Mouse (Mus musculus) ovary, postnatal 36 days (tissue): Measurements from ENCODE around the gene Vgll4.

Experiments
- DNase-seq: peaks from one replicate; pipeline ENCODE4 v3.0.0; 2022; ENCODE audit warnings: low spot score, mixed read lengths

Vgll4 gene

DNA sequence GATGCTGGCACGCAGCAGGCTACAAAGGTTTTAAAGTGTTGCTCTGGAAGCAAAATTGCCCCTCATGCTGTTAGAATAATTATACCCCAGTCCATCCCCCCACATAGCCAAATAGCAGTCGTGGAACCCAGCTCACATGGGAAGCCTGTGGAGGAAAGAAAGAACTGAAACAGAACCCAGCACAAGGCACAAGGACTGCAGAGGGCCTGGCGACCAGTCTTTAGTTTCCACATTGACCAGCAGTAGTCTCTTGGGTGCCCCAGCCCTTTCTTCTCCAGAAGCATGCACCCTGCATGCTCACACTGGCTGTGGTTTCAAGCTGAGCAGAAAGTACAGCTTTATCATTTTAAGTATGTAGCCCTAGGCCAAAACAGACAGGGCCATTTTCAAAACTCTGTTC, 127.7 kb downstream of the Vgll4 start:
- no peak for DNase-seq

DNA sequence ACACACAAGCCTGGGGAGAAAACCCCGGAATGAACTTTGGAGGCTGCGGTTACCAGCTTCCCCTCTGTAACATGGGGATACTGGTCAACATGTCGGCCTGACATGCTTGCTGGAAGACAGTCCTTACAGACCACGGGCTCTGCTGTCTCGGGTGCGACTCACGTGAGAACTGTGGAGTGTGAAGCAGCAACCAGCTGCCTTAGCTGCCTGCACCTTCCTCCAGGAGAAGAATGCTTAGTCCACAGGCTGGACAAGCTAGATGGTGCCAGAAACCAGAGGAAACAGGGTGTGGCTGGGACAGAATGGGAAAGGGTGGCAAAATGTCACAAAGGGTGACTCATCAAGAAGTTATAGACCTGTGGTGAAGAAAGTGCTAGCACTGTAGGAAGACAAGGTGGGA, 129.8 kb downstream of the Vgll4 start:
- no peak for DNase-seq

DNA sequence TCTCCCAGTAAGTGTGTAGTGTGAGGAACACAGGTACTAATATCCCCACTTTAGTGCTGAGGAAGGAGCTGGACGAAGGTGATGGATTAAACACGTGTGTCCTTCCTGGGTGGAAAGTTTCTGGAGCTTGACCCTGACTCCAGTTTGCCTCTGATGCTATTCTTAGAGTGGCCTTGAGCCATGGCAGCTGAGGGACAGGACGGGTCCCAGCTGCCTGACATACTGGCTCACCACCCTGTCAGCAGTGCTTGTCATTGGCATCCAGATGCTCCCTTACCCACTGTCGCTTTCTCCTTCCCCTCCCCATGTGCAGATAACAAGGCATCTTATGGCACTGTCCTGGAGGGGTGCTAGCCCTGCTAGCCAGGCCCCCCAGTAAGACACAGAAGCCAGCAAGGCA, 130.9 kb downstream of the Vgll4 start:
- no peak for DNase-seq

DNA sequence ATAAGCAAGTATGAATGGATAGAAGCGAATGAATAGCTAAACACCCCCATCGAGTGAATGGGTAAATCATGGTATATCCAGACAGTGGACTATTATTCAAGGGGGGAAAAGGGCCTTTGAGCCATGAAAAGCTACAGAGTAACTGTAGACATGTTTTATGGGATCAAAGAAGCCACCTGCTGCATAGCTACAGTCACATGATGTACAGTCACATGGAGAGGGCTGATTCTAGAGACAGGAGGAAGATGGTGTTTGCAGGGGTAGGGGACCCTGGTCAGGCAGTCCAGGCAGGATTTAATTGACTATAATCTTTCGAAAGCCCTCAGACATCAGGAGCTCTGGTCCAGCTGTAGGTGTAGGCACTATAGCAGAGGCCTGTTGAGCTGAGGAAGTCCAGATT, 133.4 kb downstream of the Vgll4 start:
- no peak for DNase-seq

DNA sequence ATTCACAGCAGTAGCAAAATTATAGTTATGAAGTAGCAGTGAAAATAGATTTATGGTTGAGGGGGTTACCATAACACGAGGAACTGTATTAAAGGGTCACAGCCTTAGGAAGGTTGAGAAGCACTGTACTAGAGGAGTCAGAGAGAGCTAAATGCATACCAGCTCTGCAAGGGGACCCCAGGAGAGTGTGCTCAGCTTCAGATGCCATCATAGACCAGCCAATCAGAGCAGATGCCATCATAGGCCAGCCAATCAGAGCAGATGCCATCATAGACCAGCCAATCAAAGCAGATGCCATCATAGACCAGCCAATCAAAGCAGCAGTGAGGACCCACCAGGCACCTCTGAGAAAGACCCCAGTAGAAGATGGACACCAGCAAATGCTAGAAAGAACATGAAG, 134.0 kb downstream of the Vgll4 start:
- DNase-seq = no peak

DNA sequence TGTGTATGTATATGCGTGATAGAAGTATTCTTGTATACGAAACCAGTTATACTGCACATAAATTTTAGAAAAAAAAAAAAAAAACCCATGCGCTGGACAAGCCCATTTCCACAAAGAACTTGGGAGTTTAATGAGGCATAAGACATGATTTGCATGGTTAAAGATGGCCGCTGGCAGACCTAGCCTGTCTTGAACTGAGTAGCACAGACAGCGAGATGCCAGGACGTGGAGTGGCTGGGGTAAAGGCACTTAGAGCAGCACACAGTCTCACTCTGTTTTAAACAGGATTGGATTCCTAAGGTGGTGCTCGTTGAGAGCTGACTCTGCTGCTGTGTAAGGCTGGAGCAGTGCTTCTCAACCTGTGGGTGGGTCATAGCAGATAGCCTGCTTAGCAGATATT, 134.4 kb downstream of the Vgll4 start:
- no peak for DNase-seq

DNA sequence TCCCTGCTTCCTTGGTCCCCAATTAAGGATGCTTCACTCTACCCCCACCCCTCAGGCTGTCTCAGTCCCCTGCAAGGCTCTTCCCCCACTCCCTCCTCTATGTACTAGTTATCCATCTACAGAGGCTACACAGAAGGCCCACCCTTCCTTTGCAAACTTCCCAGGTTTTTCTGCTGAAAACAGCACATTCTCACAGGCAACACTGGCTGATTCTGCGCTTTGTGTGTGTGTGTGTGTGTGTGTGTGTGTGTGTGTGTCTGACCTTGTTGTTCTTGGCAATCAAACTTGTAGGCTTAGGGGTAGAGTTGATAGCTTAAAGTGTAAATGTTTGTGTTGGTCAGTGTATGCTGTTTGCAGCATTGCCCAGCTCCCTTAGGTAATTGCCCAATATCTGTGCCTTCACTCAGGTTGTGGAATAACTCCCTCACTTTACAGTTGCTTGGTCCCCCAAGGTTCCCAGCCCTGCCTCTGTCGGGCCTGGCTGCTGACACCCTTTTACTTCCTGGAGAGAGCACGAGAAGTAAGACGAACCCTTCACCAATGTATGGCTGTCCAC, 135.9 kb downstream of the Vgll4 start:
- no peak for DNase-seq

DNA sequence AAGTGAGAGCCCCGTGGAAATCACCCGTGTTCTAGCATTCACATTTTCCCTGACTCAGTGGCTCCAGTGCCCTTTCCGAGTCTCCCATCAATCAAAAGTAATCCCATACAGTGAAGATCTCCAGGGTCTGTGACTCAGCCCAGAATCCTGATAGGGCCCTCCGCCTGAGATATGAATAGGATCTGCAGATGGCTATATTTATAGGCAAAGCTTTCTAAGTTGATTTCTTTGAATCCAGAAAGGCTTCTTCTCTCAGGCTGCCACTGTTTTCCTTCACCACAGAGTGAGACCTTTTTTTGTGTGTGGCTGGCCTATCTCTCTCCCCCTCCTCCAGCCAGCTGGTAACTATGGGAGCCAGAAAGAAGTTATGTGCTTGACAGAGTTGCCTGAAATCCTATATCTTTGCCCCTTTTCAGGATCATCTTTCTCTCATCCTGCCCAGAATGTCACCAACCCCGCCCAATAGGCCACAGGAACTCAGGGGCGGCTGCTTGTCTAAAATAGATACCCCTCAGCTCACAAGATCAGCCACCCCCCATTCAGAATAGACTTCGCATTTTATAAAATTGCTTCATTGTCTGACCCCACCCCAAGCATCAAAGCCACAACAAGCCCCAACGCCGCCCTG, 136.6 kb downstream of the Vgll4 start:
- no peak for DNase-seq

DNA sequence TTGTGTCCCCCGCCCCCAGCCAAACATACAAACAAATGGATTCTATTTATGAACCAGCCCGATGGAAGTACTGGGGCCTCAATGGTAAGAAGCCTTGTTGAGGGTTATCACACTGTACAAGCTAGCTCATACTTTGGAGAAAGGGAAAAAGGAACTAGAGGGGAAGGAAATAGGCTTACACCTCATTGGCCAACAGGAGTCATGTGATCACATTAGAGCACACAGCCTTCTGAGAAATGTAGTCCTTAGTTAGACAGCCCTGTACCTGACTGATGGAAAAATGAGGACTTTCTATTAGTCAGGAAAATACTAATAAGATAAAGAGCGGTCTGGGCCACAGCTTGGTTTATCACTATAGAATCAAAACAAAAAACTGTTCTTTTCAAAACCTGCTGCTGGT, 138.0 kb downstream of the Vgll4 start:
- no peak for DNase-seq

DNA sequence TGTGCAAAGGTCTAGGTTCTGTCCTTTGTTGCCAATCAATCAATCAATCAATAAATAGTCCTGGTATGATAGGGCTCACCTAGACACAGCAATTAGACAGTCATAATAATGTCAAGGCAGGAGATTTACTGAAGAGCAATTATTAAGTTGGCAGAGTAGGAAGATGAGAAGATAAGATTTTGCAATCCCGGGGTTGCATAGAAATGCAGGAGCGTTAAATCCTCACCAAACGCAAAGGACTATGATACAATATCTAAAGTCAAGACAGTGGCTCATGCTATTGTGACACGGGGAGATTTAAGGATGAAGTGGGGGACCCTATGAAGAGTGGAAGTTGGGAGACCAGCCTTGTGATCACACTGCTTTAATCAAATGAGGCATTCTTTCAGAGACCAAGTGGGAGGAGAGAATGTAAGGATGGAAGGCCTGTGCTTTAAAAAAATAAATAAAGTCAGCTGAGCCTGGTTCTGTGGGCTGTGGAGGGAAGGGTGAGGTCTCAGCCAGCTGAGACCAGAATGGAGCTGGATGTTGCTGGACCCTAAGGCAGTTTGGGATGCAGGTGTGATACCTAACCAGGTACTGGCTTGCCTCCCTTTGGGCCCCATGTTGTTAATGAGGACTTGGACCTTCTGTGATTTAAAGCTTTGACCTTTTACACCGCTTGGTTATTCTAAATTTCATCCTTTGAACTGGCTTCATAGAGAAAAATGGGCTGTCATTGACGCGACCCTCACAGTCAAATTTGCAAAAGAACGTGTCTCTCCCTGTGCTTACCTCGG, 139.9 kb downstream of the Vgll4 start:
- DNase-seq = no peak

DNA sequence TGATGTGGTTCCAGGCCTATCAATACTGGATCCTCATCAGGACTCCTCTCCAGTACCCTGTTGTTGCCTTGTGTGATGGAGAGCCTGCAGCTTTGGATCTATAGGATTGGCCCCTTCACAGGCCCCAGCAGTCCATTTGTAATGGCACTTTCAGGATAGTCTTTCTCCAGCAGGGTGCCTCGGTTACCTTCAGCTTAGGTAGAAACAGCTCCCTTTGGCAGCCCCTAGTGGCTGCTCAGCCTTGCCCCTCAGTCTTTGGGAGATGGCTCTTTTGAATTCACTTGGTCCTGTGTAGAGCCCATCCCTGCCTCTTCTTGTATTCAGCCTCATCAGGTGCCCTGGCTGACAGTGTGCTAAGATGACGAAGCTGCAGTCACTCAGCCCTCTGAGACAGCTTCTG, 142.9 kb downstream of the Vgll4 start:
- no peak for DNase-seq

DNA sequence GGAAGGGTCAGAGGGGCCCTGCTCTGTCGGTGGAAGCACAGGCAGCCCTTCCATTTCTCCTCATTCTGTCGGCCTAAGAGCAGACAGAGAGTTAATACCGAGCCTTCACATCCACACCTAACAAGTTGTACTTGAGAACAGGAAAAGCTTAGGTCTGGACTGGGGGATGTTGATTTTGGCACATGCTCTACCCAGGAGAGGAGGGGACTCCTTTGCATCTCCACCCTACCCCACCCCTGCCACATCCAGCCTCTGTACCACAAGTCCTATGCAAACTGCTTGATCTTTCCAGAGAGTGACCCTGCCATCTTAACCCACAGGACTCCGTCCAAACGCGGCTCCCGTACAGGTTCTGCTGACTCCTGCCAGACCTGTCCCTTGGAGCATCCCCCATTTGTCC, 148.1 kb downstream of the Vgll4 start:
- DNase-seq = no peak

DNA sequence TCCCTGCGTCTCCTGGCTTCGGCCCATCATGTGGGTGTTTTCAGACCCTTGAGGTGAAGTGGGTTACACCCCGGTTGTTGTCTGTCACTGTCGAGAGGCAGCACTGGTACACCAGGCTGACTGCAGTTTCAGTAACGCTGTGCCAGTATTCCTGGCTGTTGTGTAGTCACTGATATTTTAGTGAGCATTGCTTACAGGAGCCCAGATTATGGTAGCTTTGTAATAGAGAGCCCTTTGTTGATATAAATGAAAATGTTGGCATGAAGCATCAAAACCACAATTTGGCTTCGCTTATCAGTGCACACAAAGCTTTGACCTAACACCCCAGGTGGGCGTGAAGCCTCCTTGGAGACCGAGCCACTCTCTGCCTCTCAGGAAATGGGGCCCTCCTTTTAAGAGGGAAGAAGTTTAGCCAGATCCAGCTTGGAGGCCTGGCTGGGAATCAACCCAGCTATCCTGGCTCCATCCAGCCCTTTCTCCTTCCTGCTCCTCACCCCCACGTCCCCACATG, 149.8 kb downstream of the Vgll4 start:
- DNase-seq = no peak

DNA sequence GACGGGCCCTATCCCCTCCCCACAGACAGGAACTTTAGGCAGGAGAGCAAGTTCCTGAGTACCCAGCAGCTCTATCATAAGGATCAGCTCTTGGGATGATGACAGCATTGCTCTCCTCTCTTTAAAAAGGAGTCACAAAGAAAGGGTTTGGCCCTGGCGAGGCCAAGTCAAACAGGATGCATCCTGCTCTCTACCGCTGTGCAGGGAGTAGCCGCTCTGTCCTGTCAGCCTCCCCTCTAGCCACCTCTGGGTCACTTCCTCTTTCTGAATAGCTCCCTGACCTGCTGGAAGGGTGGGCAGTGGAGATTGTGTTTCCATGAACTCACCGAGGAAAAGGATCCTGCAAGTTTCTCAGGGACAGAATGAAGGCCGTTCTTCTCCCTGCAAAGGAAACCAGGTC, 151.3 kb downstream of the Vgll4 start:
- DNase-seq = no peak

DNA sequence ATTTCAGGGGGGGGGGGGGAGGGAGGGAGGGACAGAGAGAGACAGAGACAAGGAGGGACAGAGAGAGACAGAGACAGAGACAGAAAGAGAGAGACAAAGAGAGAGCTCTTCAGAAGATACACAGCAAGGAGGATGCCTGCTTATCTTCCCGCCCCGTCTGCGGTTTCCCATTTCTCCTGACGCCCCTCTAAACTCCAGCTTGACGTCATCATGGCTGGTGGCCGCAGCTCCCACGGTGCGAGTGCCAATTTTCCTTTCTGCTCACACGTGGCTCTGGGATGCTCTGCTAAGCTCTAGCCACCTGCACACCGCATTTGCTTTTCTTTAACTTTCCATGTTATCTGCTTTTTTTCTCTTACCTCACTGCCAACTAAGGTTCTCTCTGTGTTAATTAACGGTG, 151.8 kb downstream of the Vgll4 start:
- DNase-seq = no peak

DNA sequence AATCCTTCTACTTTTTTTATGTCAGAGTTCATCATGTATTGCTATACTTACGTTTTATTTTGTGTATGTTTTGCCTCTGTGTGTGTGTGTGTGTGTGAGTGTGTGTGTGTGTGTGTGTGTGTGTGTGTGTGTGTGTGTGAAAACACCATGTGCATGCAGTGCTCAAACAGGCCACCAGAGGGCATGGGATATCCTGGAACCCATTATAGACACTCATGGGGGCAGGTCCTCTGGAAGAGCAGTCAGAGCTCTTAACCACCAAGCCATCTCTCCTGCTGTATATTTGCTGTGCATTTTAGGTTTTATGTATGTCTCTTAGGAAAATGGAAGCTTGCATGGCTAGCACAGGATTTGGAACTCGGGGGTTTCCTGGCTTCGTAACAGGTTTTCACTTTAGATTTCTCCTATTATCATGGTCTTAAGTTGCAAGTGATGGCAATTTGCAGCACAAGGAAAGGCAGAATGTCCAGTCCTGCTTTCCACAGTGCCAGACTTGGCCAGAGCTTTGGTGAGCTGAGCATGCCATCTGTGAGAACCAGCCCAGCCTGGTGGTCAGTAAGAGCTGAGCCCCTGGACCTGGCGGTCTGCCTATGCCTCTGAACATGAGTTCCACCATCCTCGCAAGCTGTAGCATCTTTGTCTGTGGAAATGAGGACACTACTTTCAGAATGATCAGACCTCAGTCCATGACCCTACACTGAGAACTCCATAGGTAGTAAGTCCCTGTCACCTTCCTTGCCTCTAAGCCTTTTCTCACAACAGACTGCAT, 154.7 kb downstream of the Vgll4 start:
- no peak for DNase-seq

DNA sequence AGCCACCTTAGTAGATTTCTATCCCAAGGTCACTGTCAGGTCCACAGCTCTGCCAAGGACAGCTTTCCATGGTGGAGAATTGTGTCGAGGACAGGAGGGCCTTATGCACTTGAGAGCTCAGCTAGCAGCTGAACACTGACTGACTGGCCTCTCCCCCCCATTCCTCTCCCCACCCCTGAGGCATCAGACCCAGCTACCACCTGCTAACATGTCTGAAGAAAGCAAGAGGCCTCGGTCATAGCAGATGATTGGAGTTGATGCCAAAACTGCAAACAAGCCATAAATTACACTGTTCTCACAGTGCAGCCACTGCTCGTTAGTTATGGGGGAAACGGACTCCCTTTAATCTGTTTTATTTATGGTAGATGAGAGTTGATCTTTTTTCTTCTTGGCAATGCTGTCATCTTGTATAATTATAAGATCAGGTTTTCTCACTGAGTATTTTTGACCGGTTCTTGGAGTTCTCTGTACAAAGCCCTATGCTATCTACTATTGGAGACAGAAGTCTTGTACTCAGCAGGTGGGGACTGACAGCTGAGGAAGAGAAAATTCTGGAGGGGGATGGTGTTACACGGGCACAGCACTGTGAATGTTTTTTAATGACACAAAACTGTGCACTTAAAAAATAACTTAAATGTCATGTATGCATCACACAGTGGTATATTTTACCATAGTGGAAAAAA, 155.5 kb downstream of the Vgll4 start:
- DNase-seq = no peak

DNA sequence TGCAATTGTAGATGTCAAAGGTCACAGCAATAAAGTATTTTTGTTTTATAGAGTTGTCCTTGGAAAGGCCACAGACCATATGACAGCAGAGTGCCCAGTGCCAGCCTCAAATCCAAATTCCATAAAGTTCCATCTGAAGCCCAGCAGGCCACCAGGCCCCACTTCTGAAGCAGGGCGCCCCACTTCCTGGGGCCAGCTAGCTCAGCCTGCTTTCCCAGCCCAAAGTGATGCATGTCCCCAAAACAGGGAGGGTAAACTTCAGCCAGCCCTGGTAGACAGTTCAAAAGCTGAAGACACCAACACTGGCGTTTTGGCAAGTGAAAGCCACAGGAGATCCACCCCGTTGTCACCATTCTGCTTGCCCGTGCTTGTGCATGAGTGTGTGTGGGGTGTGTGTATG, 157.0 kb downstream of the Vgll4 start:
- DNase-seq = no peak

DNA sequence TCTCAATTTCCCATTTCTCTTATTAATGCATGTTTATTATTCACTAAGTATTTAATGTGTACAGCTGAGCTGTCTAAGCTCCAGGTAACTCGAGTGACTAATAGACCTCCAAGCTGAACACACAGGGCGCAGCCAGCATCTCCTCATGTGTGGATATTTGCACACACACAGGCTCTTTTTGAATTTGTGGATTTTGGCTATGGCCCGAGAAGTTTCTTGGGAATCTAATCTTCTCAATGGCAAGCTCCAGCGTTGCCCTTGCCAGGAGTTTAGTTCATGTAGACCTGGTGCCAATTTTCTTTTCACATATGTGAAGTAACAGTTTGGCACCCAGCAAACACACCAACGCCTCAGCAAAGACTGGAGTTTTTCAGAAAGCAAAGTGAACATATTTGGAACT, 157.5 kb downstream of the Vgll4 start:
- no peak for DNase-seq
